Mouse (Mus musculus) embryo, embryonic 10 days (tissue): ENCODE results near the gene Clip2.
"Not testable (repeated sequence)": the region's sequence is repeated elsewhere in the genome, so short reads cannot be mapped to it uniquely, and the experiment has no call there.

Source experiments
- DNase-seq: peaks from one replicate; pipeline ENCODE4 v3.0.0-alpha.2; 2015; ENCODE audit warnings: low spot score

Gene Clip2

GRCm38 (mm10) chr5:134488596-134488995 lies 63.6 kb downstream of the Clip2 start:
- DNase-seq: no peak

GRCm38 (mm10) chr5:134488042-134488441 lies 64.2 kb downstream of the Clip2 start:
- DNase-seq: no peak

- peak; percentile 94 for DNase-seq
These were observed 66.2 kb downstream of the Clip2 start for GRCm38 (mm10) chr5:134485900-134486665.

GRCm38 (mm10) chr5:134485183-134485730 lies 67.0 kb downstream of the Clip2 start:
- DNase-seq: no peak

- no peak for DNase-seq
These were observed 68.9 kb downstream of the Clip2 start for GRCm38 (mm10) chr5:134483291-134483690.

- no peak for DNase-seq
These were observed 69.9 kb downstream of the Clip2 start for GRCm38 (mm10) chr5:134482331-134482730.

GRCm38 (mm10) chr5:134478886-134479285 lies 73.3 kb downstream of the Clip2 start:
- not testable (repeated sequence) for DNase-seq

- DNase-seq: not testable (repeated sequence)
These were observed 76.5 kb downstream of the Clip2 start for GRCm38 (mm10) chr5:134475686-134476085.

- no peak for DNase-seq
These were observed 77.1 kb downstream of the Clip2 start for GRCm38 (mm10) chr5:134475006-134475605.

GRCm38 (mm10) chr5:134473902-134474301 lies 78.3 kb downstream of the Clip2 start:
- no peak for DNase-seq

- no peak for DNase-seq
These were observed 81.6 kb downstream of the Clip2 start for GRCm38 (mm10) chr5:134470538-134471169.

- no peak for DNase-seq
These were observed 82.6 kb downstream of the Clip2 start for GRCm38 (mm10) chr5:134469559-134470150.

- DNase-seq: no peak
These were observed 84.0 kb downstream of the Clip2 start for GRCm38 (mm10) chr5:134468158-134468765.

GRCm38 (mm10) chr5:134467030-134467549 lies 85.1 kb downstream of the Clip2 start:
- DNase-seq: no peak

GRCm38 (mm10) chr5:134466296-134467029 lies 85.8 kb downstream of the Clip2 start:
- DNase-seq: peak; percentile 68

GRCm38 (mm10) chr5:134465197-134465596 lies 87.0 kb downstream of the Clip2 start:
- no peak for DNase-seq

GRCm38 (mm10) chr5:134464225-134464624 lies 88.0 kb downstream of the Clip2 start:
- no peak for DNase-seq

GRCm38 (mm10) chr5:134462731-134463130 lies 89.5 kb downstream of the Clip2 start:
- DNase-seq: no peak

- no peak for DNase-seq
These were observed 89.9 kb downstream of the Clip2 start for GRCm38 (mm10) chr5:134462316-134462715.

- no peak for DNase-seq
These were observed 91.7 kb downstream of the Clip2 start for GRCm38 (mm10) chr5:134460546-134460945.

- no peak for DNase-seq
These were observed 93.1 kb downstream of the Clip2 start for GRCm38 (mm10) chr5:134459096-134459495.
